Mouse (Mus musculus): ENCODE results near the gene Rfxap. TPM values are rescaled to one million over a fixed set of nuclear protein-coding genes. Genes with fewer than 3 reads are reported as not detected.

Rfxap gene
- polyA plus RNA-seq, 1 experiment from 2014 or later = 62.4 TPM

Other genes with a start within 250 kb of the Rfxap start
- 104 and 119 TPM in 2 replicates for gene Supt20, start 115.0 kb downstream of the Rfxap start, polyA plus RNA-seq (2014; fragmentation: Nextera tagmentation; extraction: Ambion mirVana)
- gene Gm21958, start 93.4 kb downstream of the Rfxap start, polyA plus RNA-seq (2014; fragmentation: Nextera tagmentation; extraction: Ambion mirVana) = not detected in 2 replicates
- gene Exosc8, start 72.4 kb downstream of the Rfxap start, polyA plus RNA-seq (2014; fragmentation: Nextera tagmentation; extraction: Ambion mirVana) = 133 and 140 TPM in 2 replicates
- gene Alg5, start 72.3 kb downstream of the Rfxap start, polyA plus RNA-seq (2014; fragmentation: Nextera tagmentation; extraction: Ambion mirVana) = 41.2 and 48.5 TPM in 2 replicates
- gene Smad9, start 52.2 kb downstream of the Rfxap start, polyA plus RNA-seq (2014; fragmentation: Nextera tagmentation; extraction: Ambion mirVana) = 0.56 and 0.66 TPM in 2 replicates
- gene Sertm1, start 108.1 kb upstream of the Rfxap start, polyA plus RNA-seq (2014; fragmentation: Nextera tagmentation; extraction: Ambion mirVana) = 0.33 and 0.91 TPM in 2 replicates
- gene Ccna1, start 247.7 kb upstream of the Rfxap start, polyA plus RNA-seq (2014; fragmentation: Nextera tagmentation; extraction: Ambion mirVana) = 1.6 and 3.7 TPM in 2 replicates